Mouse (Mus musculus): ENCODE measurements around the gene Agbl3. TPM values are rescaled to one million over a fixed set of nuclear protein-coding genes. Genes with fewer than 3 reads are reported as not detected.

Agbl3 gene
- polyA plus RNA-seq, 1 experiment, result 4.5 TPM

DNA sequence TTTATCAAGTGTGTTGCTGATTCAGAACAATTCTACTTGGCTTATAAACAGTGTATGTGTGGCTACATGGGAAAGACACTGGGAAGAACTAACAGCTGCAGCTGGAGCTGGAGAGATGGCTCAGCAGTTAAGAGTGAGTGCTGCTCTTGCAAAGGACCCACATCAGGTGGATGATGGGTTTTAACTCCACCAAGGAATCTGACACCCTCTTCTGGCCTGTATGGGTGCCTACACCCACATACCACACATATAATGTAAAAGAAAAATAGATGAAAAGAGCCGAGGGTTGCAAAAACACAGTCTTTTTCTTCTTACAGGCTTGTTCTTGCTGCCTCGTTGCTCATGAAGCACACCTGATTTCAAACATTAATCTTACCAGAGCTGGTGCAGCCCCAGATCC lies 125.9 kb downstream of the Agbl3 start:
- 75% methylated on average over 2 of the region's 2 CpGs for WGBS
- TF ChIP-seq CTCF (IDR thresholded peaks at IDR 0.05; ENCODE audit: control insufficient read depth, insufficient read depth, low read length), result no peak
- no peak for TF ChIP-seq POLR2A (IDR thresholded peaks at IDR 0.05; ENCODE audit: borderline replicate concordance, control insufficient read depth, low read depth, low read length)
- Histone ChIP-seq H3K4me3 (replicated peaks; ENCODE audit: control insufficient read depth, low read depth, low read length) (no peak overlapping the region), H3K4me1 (ENCODE audit: control insufficient read depth, insufficient read depth, low read length) (peaks cover 3% of the 10 kb centered on the region; the same call in 1 of the 2 replicates), H3K27ac (ENCODE audit: control insufficient read depth, insufficient read depth, low read depth, low read length, poor library complexity) (no peak overlapping the region)

DNA sequence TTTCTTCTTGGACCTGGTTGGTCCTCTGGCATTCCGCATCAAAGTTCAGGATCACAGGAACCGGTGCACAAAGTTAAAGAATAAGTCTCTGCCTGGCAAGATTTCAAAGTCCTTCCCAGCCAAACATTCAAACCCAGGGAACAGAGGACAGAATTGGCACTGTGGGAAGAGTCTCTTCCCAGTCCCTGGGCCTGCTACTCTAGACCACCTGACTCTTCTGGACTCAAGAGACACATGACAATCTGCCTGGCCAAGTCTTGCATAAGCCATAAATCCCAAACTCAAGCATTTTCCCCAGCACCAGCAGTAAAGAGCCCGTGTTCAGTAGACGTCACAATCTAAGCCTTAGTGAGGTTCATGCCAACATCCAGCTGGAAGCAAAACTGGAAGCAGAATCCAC lies 126.4 kb downstream of the Agbl3 start:
- no peak overlapping the region for H3K4me3 ChIP-seq (replicated peaks; ENCODE audit: control insufficient read depth, low read depth, low read length)

DNA sequence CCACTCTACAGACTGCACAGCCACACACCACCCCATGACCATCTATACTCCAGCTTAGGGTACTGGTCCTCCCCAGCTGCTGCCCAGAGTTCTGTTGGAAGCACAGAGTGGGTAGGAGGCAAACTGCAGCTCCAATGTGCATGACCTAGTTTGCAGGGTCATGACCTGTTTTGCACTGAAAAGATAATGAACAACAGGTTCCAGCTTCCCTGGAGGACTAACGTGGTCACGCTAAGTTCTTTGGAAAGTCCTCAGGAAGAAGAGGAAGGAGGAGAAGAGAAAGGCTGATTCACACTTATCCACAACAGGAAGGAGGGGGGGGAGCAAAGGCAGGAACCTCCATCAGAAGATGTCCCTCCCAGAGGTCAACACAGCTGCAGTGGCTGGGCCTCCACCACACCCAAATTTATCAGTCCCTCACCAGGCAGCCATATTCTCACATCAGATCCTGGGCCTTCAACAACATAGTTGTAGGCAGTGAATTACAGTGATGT lies 126.9 kb downstream of the Agbl3 start:
- TF ChIP-seq CTCF (IDR thresholded peaks at IDR 0.05; ENCODE audit: control insufficient read depth, insufficient read depth, low read length), result no peak
- H3K27ac ChIP-seq (ENCODE audit: control insufficient read depth, insufficient read depth, low read depth, low read length, poor library complexity), result peak overlapping the region; percentile 82
- 33% methylated on average over 2 of the region's 2 CpGs for WGBS
- H3K4me1 ChIP-seq (ENCODE audit: control insufficient read depth, insufficient read depth, low read length), result peaks cover 3% of the 10 kb centered on the region; the same call in 1 of the 2 replicates
- H3K4me3 ChIP-seq (replicated peaks; ENCODE audit: control insufficient read depth, low read depth, low read length), result no peak overlapping the region

More for the DNA sequence above, 126.4 kb downstream of the Agbl3 start:
- H3K4me1 ChIP-seq (ENCODE audit: control insufficient read depth, insufficient read depth, low read length), result peaks cover 3% of the 10 kb centered on the region; the same call in 1 of the 2 replicates
- 0 out of 2 replicates have a peak overlapping the region, but pooled peaks have one; percentile 55 for H3K27ac ChIP-seq (ENCODE audit: control insufficient read depth, insufficient read depth, low read depth, low read length, poor library complexity)
- 84% methylated on average over 4 of the region's 4 CpGs for whole genome bisulfite sequencing
- no peak for TF ChIP-seq CTCF (IDR thresholded peaks at IDR 0.05; ENCODE audit: control insufficient read depth, insufficient read depth, low read length)

DNA sequence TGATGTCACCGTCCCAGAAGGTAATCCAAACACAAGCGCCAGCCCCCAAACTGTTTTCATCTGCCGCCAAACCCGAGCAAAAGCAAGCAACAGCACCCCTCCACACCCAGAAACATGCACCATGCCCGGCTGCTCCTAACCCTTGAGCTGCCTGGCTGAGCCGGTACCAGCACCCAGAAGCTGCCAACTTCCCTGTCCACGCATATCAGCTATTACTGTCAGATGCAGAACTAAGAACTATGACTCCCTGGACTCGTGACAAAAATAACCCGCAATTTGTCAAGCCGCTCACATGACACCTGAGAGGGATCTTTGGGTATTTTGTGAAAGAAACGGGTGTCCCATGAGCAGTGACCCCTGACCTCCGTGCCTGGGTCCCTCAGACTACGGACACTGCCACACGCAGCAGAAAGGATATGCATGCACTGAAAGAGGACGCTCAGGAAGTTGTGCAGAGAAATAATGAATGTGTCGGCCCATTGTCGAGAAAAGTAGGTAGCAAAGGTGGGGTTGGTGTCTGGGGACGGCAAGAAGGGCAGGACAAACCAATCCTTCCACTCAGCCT lies 127.5 kb downstream of the Agbl3 start:
- TF ChIP-seq POLR2A (IDR thresholded peaks at IDR 0.05; ENCODE audit: borderline replicate concordance, control insufficient read depth, low read depth, low read length) (no peak), CTCF (IDR thresholded peaks at IDR 0.05; ENCODE audit: control insufficient read depth, insufficient read depth, low read length) (no peak)
- peak overlapping the region; percentile 82 for H3K27ac ChIP-seq (ENCODE audit: control insufficient read depth, insufficient read depth, low read depth, low read length, poor library complexity)
- peaks cover 3% of the 10 kb centered on the region; the same call in 1 of the 2 replicates for H3K4me1 ChIP-seq (ENCODE audit: control insufficient read depth, insufficient read depth, low read length)
- 77% methylated on average over 18 of the region's 18 CpGs for whole genome bisulfite sequencing
- no peak overlapping the region for H3K4me3 ChIP-seq (replicated peaks; ENCODE audit: control insufficient read depth, low read depth, low read length)

Other genes starting within 250 kb of the Agbl3 start
- gene Cald1, start 181.9 kb upstream of the Agbl3 start, polyA plus RNA-seq (2011; ENCODE audit: insufficient read depth, insufficient read length, low replicate concordance, missing spikeins), result 70.5 and 93.3 TPM in 2 replicates
- 5.7 and 16.5 TPM in 2 replicates for gene Tmem140, start 82.7 kb downstream of the Agbl3 start, polyA plus RNA-seq (2011; ENCODE audit: insufficient read depth, insufficient read length, low replicate concordance, missing spikeins)
- gene Cyren, start 97.6 kb downstream of the Agbl3 start, polyA plus RNA-seq (2011; ENCODE audit: insufficient read depth, insufficient read length, low replicate concordance, missing spikeins), result 8.1 and 23.2 TPM in 2 replicates
- 17.1 and 27.6 TPM in 2 replicates for gene Wdr91, start 130.4 kb downstream of the Agbl3 start, polyA plus RNA-seq (2011; ENCODE audit: insufficient read depth, insufficient read length, low replicate concordance, missing spikeins)
- 1.4 TPM in 1 of 2 replicates, not detected in the other for gene Stra8, start 139.7 kb downstream of the Agbl3 start, polyA plus RNA-seq (2011; ENCODE audit: insufficient read depth, insufficient read length, low replicate concordance, missing spikeins)
- gene Slc23a4, start 208.0 kb downstream of the Agbl3 start, polyA plus RNA-seq (2011; ENCODE audit: insufficient read depth, insufficient read length, low replicate concordance, missing spikeins), result 0.70 TPM in 1 of 2 replicates, not detected in the other